Mouse (Mus musculus) heart, embryonic 16.5 days (tissue): ENCODE results near the gene Parpbp. TPM values are rescaled to one million over a fixed set of nuclear protein-coding genes. Genes with fewer than 3 reads are reported as not detected.

ENCODE experiments used
- ATAC-seq: fragments of 200-750 bp; cut with Nextera tagmentation; replicated peaks from 2 replicates; pipeline ENCODE4 v1.8.0; 2017; ENCODE audit warnings: moderate number of reproducible peaks; ENCODE audit not compliant: insufficient read depth, low FRiP score; ENCODE audit errors: extremely low read depth
- H3K27ac ChIP-seq: fragments of 300-500 bp; sonication (generic); 2 replicates; pipeline ENCODE4 v1.5.1; 2014; ENCODE audit warnings: mild to moderate bottlenecking, low read length, control low read depth, moderate library complexity
- H3K27me3 ChIP-seq: fragments of 300-500 bp; sonication (generic); 2 replicates; pipeline ENCODE4 v1.6.1; 2014; ENCODE audit warnings: low read length, mixed read lengths; ENCODE audit not compliant: control insufficient read depth, insufficient read depth
- H3K36me3 ChIP-seq: fragments of 300-500 bp; sonication (generic); 2 replicates; pipeline ENCODE4 v1.6.1; 2014; ENCODE audit not compliant: control insufficient read depth, insufficient read depth
- H3K4me1 ChIP-seq: fragments of 300-500 bp; sonication (generic); 2 replicates; pipeline ENCODE4 v1.6.1; 2014; ENCODE audit warnings: low read length, mixed read lengths; ENCODE audit not compliant: control insufficient read depth, insufficient read depth
- H3K4me2 ChIP-seq: fragments of 300-500 bp; sonication (generic); 2 replicates; pipeline ENCODE4 v1.6.1; 2014; ENCODE audit warnings: low read depth, mild to moderate bottlenecking, control low read depth, low read length
- H3K4me3 ChIP-seq: fragments of 300-500 bp; sonication (generic); 2 replicates; pipeline ENCODE4 v1.5.1; 2014; ENCODE audit warnings: mild to moderate bottlenecking, control low read depth, low read length
- H3K9ac ChIP-seq: fragments of 300-500 bp; sonication (generic); 2 replicates; pipeline ENCODE4 v1.6.1; 2014; ENCODE audit warnings: low read length, control low read depth
- H3K9me3 ChIP-seq: fragments of 300-500 bp; sonication (generic); replicated peaks from 2 replicates; pipeline ENCODE4 v1.6.1; 2016; ENCODE audit warnings: low read length; ENCODE audit not compliant: control insufficient read depth
- WGBS: fragments of 180-500 bp; shearing (Covaris S2); extraction: QIAGEN DNeasy Blood & Tissue Kit; methylation state at CpG from one replicate; pipeline ENCODE4 v1.1.7; 2014; 5-methylcytosine and 5-hydroxymethylcytosine counted together
- polyA plus RNA-seq: library from polyadenylated mRNA; unstranded; fragments of >200 nt; fragmentation: Nextera tagmentation; extraction: Ambion mirVana; gene quantifications from 2 replicates; pipeline ENCODE4 v1.2.1, GENCODE M21; 2015

Parpbp gene
- polyA plus RNA-seq, 1 experiment from 2014 or later: 9.4 TPM

DNA sequence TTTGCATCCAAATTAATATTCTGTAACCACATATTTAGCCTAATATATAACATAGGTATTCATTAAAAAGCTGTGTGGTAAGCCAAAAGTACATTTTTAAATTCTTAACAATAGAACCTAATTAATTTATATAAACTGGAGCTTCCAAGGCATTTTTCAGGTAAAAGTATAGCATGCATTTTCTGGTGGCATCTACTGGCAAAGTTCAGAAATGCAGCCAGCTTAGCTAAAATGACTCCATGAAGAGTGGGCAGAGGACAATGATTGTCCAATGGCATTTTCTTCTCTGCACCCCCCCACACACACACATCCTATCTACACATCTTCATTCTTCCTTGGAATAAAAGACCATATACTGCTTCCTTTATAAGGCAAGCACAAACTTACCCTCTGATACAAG is 27.0 kb downstream of the Parpbp start:
- ATAC-seq: no peak

DNA sequence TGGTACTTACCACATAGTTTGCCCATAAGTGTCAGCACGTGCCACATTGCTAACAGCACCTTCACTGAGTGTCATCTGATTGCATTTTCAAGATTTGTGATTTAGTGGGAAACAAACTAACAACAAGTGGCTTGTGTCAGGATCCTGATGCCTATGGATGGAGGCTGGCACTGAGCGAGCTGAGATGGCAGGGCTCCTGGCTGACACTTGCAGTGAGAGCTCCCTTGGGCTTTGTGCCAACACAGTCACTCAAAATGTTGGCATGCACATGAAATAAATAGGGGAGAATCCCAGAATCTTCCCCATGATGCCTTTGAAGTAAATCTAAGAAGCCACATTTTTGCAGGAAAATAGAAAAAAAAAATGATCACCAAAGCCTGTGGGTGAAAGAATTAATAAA is 33.5 kb downstream of the Parpbp start:
- Histone ChIP-seq H3K36me3 (peaks cover 5% of the 10 kb centered on the region; the same call in 1 of the 2 replicates), H3K9me3 (no peaks in the 10 kb centered on the region), H3K27me3 (no peaks in the 10 kb centered on the region), H3K27ac (no peak overlapping the region), H3K4me2 (no peak overlapping the region), H3K4me3 (no peak overlapping the region), H3K4me1 (no peaks in the 10 kb centered on the region), H3K9ac (no peak overlapping the region)
- 81% methylated on average over 2 of the region's 2 CpGs for WGBS
- no peak for ATAC-seq

More for the DNA sequence above, 27.0 kb downstream of the Parpbp start:
- 0 out of 2 replicates have a peak, but pooled peaks cover 2% of the 10 kb centered on the region for H3K36me3 ChIP-seq
- H3K9ac ChIP-seq: no peak overlapping the region
- H3K4me3 ChIP-seq: no peak overlapping the region
- H3K27me3 ChIP-seq: no peaks in the 10 kb centered on the region
- no peaks in the 10 kb centered on the region for H3K9me3 ChIP-seq
- H3K4me2 ChIP-seq: no peak overlapping the region
- no peaks in the 10 kb centered on the region for H3K4me1 ChIP-seq
- no peak overlapping the region for H3K27ac ChIP-seq

DNA sequence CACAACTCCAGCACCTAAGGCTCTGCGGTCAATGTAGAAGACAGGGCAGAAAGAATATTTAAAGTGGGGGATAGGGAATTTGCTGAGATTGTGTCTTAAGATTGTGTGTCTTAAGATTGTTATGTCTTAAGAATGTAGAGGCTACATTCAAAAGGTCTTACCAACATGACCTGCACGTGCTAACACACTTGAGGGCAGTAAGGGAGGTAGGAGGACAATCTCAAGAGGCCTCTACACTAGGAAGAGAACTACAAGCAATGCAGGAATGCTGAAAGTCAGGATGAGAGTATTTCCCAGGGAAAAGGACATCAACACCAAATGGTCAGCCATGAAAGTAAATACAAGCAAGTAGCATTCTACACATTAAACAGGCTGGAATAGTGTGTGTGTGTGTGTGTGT is 40.6 kb downstream of the Parpbp start:
- Histone ChIP-seq H3K27me3 (no peaks in the 10 kb centered on the region), H3K9ac (no peak overlapping the region), H3K36me3 (no peaks in the 10 kb centered on the region), H3K4me1 (no peaks in the 10 kb centered on the region), H3K4me3 (no peak overlapping the region), H3K27ac (no peak overlapping the region), H3K4me2 (no peak overlapping the region), H3K9me3 (no peaks in the 10 kb centered on the region)
- ATAC-seq: no peak
- 82% methylated on average over 2 of the region's 2 CpGs for WGBS

DNA sequence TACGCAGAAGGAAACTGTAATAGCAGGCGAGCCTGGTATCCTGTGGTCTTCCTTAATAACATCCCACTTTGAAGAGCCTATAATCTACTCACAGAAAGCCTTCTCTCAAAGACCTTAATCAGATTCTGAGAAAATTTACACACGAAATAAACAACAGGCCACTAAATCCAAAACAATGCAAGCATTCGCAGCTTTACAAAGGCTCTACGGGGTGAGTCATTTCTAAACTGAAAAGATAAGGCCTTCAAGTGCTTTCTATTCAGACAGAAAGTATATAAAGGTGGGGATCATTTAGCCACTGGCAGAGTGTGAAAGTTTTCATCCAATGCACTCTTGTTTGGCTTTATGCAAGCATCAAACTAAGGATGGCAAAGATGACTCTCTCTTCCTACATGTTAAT is 56.0 kb downstream of the Parpbp start, which contains the start of gene Pmch:
Pmch (plus strand) TSS at position 301 of the 400 bp plus-strand sequence.
- WGBS: 64% methylated on average over 5 of the region's 5 CpGs
- H3K4me1 ChIP-seq: no peaks in the 10 kb centered on the region

DNA sequence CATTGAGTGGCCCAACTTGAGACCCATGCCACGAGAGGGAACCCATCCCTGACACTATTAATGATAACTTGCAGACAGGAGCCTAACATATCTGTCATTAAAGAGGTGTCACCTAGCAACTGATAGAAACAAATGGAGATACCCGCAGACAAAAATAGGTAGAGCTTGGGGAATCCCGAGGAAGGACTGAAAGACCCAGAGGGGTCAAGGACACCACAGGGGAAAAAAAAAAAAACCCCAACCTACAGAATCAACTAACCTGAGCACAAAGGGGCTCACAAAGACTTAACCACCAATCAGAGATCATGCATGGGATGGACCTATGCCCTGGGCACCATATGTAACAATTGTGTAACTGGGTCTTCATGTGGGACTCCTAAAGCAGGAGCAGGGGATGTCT is 79.4 kb downstream of the Parpbp start:
- no peaks in the 10 kb centered on the region for H3K4me1 ChIP-seq
- no peaks in the 10 kb centered on the region for H3K27me3 ChIP-seq
- ATAC-seq: no peak
- no peak overlapping the region for H3K27ac ChIP-seq
- no peaks in the 10 kb centered on the region for H3K9me3 ChIP-seq
- no peaks in the 10 kb centered on the region for H3K36me3 ChIP-seq
- no peak overlapping the region for H3K4me3 ChIP-seq
- 52% methylated on average over 3 of the region's 3 CpGs for WGBS
- H3K4me2 ChIP-seq: no peak overlapping the region
- H3K9ac ChIP-seq: no peak overlapping the region

More for the DNA sequence above, 56.0 kb downstream of the Parpbp start, which contains the start of gene Pmch:
- Histone ChIP-seq H3K27me3 (no peaks in the 10 kb centered on the region), H3K27ac (no peak within 1 kb of the TSS), H3K9me3 (no peaks in the 10 kb centered on the region), H3K9ac (no peak within 1 kb of the TSS), H3K36me3 (peaks cover 5% of the 10 kb centered on the region; the same call in 1 of the 2 replicates), H3K4me2 (no peak within 1 kb of the TSS), H3K4me3 (no peak within 1 kb of the TSS)
- ATAC-seq: no peak

DNA sequence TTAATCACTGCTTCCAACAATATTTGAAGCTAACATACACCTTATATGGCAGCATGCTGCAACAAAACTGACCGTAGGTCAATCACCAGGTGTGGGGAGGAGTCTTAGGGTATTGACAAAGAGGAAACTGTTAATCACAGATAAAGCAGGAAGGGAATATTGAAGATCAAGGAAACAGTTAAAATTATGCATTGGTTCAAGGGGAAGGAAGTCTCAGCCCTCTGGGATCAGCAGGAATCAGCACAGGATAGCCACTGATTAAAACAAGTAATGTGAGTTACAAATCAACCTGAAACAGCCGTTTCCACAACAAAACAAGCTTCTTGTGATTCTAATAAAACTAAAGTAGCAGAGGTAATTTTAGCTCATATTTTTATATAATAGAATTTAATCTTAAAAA is 81.9 kb downstream of the Parpbp start:
- Histone ChIP-seq H3K36me3 (no peaks in the 10 kb centered on the region), H3K9me3 (no peaks in the 10 kb centered on the region)
- WGBS: 51% methylated on average over 2 of the region's 2 CpGs

DNA sequence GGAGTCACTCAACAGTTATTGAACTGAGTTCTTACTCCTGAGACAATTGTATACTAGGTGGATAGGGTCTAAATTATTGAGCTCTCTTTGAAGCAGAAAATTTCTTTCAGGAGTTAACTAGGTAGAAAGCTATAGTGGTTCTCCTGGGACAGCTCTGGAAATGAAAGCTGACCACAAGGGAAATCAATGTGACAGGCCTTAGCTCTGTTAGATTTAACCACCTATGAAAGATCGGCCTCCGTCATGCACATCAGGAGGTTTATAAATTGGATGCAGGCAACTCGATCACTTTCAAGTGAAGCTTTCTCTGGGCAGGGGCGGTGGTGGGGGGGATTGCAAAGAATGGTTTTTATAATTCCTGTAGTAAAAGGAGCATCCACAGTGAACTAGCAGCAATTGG is 83.3 kb downstream of the Parpbp start:
- H3K4me1 ChIP-seq: no peaks in the 10 kb centered on the region
- H3K4me3 ChIP-seq: no peak overlapping the region
- no peak overlapping the region for H3K4me2 ChIP-seq
- ATAC-seq: no peak
- no peak overlapping the region for H3K9ac ChIP-seq
- no peaks in the 10 kb centered on the region for H3K9me3 ChIP-seq
- WGBS: 79% methylated on average over 4 of the region's 4 CpGs
- no peaks in the 10 kb centered on the region for H3K27me3 ChIP-seq
- H3K27ac ChIP-seq: no peak overlapping the region
- no peaks in the 10 kb centered on the region for H3K36me3 ChIP-seq

More for the DNA sequence above, 81.9 kb downstream of the Parpbp start:
- ATAC-seq: no peak
- Histone ChIP-seq H3K4me3 (no peak overlapping the region), H3K27ac (no peak overlapping the region), H3K9ac (no peak overlapping the region), H3K4me2 (no peak overlapping the region), H3K4me1 (no peaks in the 10 kb centered on the region), H3K27me3 (no peaks in the 10 kb centered on the region)

DNA sequence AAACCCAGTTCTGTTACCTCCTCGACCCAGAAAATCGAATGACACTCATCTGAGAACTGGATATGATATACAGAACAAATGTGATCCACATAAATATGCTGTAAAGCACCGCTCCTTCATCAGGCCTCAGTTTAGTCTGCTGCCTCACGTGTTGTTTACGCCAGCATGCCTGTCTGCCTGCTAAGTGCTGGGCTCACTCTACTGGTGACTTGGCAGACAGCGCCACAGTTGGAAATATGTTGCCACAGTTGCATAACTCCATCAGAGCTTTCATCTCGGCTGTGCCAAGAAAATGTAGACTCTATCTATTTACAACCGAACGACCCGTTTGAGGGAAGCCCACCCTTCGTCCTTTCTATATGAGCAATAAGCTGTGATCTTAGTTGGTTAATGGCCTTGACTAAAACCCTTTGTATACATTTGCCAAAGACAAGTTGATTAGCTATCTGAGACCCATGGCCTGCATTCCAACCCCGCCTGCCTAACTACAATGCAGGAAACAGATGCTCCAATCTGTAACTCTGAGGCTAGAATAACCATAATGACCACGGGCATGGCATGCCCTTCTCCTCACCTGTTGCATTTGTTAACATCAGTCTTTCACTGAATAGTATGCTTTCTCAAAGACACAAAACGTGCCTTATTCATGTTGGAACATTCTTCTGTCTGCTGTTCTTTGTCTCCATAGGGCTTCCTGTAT is 89.6 kb downstream of the Parpbp start:
- 65% methylated on average over 14 of the region's 14 CpGs for WGBS
- no peaks in the 10 kb centered on the region for H3K9me3 ChIP-seq
- no peak for ATAC-seq
- H3K36me3 ChIP-seq: no peaks in the 10 kb centered on the region
- no peak overlapping the region for H3K4me3 ChIP-seq
- no peaks in the 10 kb centered on the region for H3K4me1 ChIP-seq
- H3K9ac ChIP-seq: no peak overlapping the region
- H3K27me3 ChIP-seq: no peaks in the 10 kb centered on the region
- no peak overlapping the region for H3K4me2 ChIP-seq
- H3K27ac ChIP-seq: no peak overlapping the region

DNA sequence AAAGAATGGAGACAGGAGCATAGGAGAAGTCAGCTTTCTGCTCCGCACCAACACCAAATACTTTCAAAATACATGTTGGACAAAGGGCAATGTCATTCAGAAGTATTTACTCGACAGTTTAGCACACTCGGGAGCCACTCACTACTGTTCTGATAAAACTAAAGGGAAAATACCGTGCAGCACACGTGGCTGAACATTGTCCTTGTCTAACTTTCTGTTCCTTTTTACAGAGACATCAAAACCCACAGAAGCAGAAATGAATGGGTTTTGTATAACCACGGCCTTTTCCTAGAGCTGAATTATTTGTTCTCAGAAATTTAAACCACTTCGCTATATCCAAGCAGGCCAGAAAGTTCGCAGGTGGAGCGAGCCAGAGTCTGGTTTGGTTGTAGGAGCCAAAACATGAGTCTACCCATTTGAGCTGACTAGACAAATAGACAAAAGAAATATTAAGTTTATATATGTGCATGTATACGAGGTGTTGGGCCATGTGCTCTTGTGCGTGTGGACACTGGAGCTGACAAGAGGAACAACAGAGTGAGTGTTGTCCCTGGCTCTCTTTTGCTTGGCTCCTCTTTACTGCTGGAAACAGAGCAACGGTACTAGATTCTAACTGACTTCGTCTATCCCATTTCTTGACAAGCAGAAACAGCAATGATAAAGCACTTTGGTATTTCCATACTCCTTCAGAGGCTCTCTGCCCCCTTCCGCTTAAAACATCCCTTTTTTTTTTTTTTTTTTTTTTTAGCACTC is 92.3 kb downstream of the Parpbp start:
- WGBS: 62% methylated on average over 14 of the region's 14 CpGs
- ATAC-seq: no peak
- no peak overlapping the region for H3K27ac ChIP-seq

More for the DNA sequence above, 92.3 kb downstream of the Parpbp start:
- Histone ChIP-seq H3K4me2 (no peak overlapping the region), H3K36me3 (no peaks in the 10 kb centered on the region), H3K4me3 (no peak overlapping the region), H3K9me3 (no peaks in the 10 kb centered on the region), H3K27me3 (no peaks in the 10 kb centered on the region), H3K4me1 (no peaks in the 10 kb centered on the region), H3K9ac (no peak overlapping the region)
